11 mouse cellular contexts compared by ENCODE assay signal in genomic region chr1:170924485-170924884, GRCm38 (mm10). TPM values are rescaled to one million over a fixed set of nuclear protein-coding genes. Genes with fewer than 3 reads are reported as not detected.
A peak's percentile ranks its signal among the peaks of the same experiment; 100 is the strongest.
DNase-seq lines count a peak whose midpoint lies in the region; ATAC-seq and TF ChIP-seq lines count a peak whose summit lies in the region.
"Had no signal": no experiment of that assay in that cellular context is flagged by ENCODE, and none has a peak within 500 bp of the region (broad histone marks: within the 10 kb centered on the region; RNA-seq: fewer than 3 reads in every experiment).

No protein-coding gene starts in this region.

- no peak overlapping the region for H3K4me2 ChIP-seq in forebrain, postnatal 0 days (ENCODE audit: low read depth)
- H3K4me2 ChIP-seq in midbrain, postnatal 0 days (ENCODE audit: low read depth, low read length, poor library complexity, severe bottlenecking), result no peak overlapping the region
- H3K4me2 ChIP-seq: hindbrain, embryonic 15.5 days; lung, embryonic 15.5 days had no signal

- no peaks in the 10 kb centered on the region for H3K4me1 ChIP-seq in forebrain, postnatal 0 days (ENCODE audit: insufficient read depth)
- no peaks in the 10 kb centered on the region for H3K4me1 ChIP-seq in midbrain, postnatal 0 days (ENCODE audit: insufficient read depth, low read length)
- H3K4me1 ChIP-seq: hindbrain, embryonic 15.5 days; lung, embryonic 15.5 days had no signal

- no peaks in the 10 kb centered on the region for H3K79me2 ChIP-seq in macrophage (ENCODE audit: inconsistent target)

- DNase-seq in heart, adult 11 months, result peak; percentile 96
- no peak for DNase-seq in heart, postnatal 14 days
- peak; percentile 67 to 73 for DNase-seq in B cell, adult 2 months
- DNase-seq in forebrain, postnatal 0 days, result no peak
- DNase-seq in urinary bladder, adult 2 months (ENCODE audit: low spot score), result no peak
- no peak for DNase-seq in midbrain, postnatal 0 days (ENCODE audit: low spot score)

- no peaks in the 10 kb centered on the region for H3K9me3 ChIP-seq in forebrain, postnatal 0 days (ENCODE audit: low read length)
- H3K9me3 ChIP-seq in midbrain, postnatal 0 days (ENCODE audit: low read length), result no peaks in the 10 kb centered on the region
- H3K9me3 ChIP-seq: hindbrain, embryonic 15.5 days; lung, embryonic 15.5 days had no signal

- no peak for TF ChIP-seq CTCF in forebrain, postnatal 0 days (IDR thresholded peaks at IDR 0.05; ENCODE audit: low read depth)
- TF ChIP-seq CTCF in midbrain, postnatal 0 days (IDR thresholded peaks at IDR 0.05), result no peak

- no peak overlapping the region for H3K9ac ChIP-seq in forebrain, postnatal 0 days
- H3K9ac ChIP-seq in midbrain, postnatal 0 days (replicated peaks; ENCODE audit: low read length, poor library complexity, severe bottlenecking), result no peak overlapping the region
- H3K9ac ChIP-seq: hindbrain, embryonic 15.5 days; lung, embryonic 15.5 days had no signal

- no peaks in the 10 kb centered on the region for H3K27me3 ChIP-seq in forebrain, postnatal 0 days (ENCODE audit: insufficient read depth, low read length)
- no peaks in the 10 kb centered on the region for H3K27me3 ChIP-seq in midbrain, postnatal 0 days (ENCODE audit: insufficient read depth, low read length)
- H3K27me3 ChIP-seq: hindbrain, embryonic 15.5 days; lung, embryonic 15.5 days had no signal

- H3K4me3 ChIP-seq in macrophage (ENCODE audit: inconsistent target), result 0 out of 2 replicates have a peak overlapping the region, but pooled peaks have one; percentile 2
- H3K4me3 ChIP-seq in forebrain, postnatal 0 days (ENCODE audit: low read depth, low read length), result no peak overlapping the region
- no peak overlapping the region for H3K4me3 ChIP-seq in midbrain, postnatal 0 days (ENCODE audit: low read depth, low read length)
- H3K4me3 ChIP-seq: hindbrain, embryonic 15.5 days; lung, embryonic 15.5 days had no signal

- intact Hi-C loops in heart, postnatal 14 days (cut with DNase I), result no loop called here

- ATAC-seq in erythroid progenitor cell, adult 5-6 weeks (replicated peaks; ENCODE audit: low FRiP score, poor library complexity, severe bottlenecking), result 0 out of 2 replicates have a peak, but pooled peaks have one; percentile 25
- no peak for ATAC-seq in forebrain, postnatal 0 days
- no peak for ATAC-seq in midbrain, postnatal 0 days (ENCODE audit: low FRiP score)

- H3K36me3 ChIP-seq in macrophage (ENCODE audit: inconsistent target), result no peaks in the 10 kb centered on the region
- no peaks in the 10 kb centered on the region for H3K36me3 ChIP-seq in forebrain, postnatal 0 days (ENCODE audit: insufficient read depth)
- H3K36me3 ChIP-seq in midbrain, postnatal 0 days (ENCODE audit: insufficient read depth, low read length), result no peaks in the 10 kb centered on the region
- H3K36me3 ChIP-seq: hindbrain, embryonic 15.5 days; lung, embryonic 15.5 days had no signal

- WGBS in macrophage (ENCODE audit: missing documents), result 16% methylated on average over 6 of the region's 6 CpGs
- WGBS in forebrain, postnatal 0 days, result 87% methylated on average over 6 of the region's 6 CpGs
- 81% methylated on average over 6 of the region's 6 CpGs for WGBS in midbrain, postnatal 0 days

- H3K27ac ChIP-seq in macrophage, result peak overlapping the region; percentile 17; the same call in 1 of the 2 replicates
- H3K27ac ChIP-seq in forebrain, postnatal 0 days (ENCODE audit: low read depth, low read length), result no peak overlapping the region
- no peak overlapping the region for H3K27ac ChIP-seq in midbrain, postnatal 0 days (ENCODE audit: low read depth, low read length)
- H3K27ac ChIP-seq: hindbrain, embryonic 15.5 days; lung, embryonic 15.5 days had no signal

RNA-seq across cellular contexts. Expression of gene Fcrla, which starts 2.9 kb away (rescaled TPM):
- under 1 TPM; 0.84 to 1.00 TPM for total RNA-seq in heart, postnatal 14 days (2021)
- 51.9 and 53.7 TPM in 2 replicates for total RNA-seq in erythroid progenitor cell, adult 5-6 weeks (2015; ENCODE audit: low replicate concordance)
- total RNA-seq in erythroid progenitor cell, adult 5-6 weeks (2017; ENCODE audit: low replicate concordance), result 27.0 and 28.4 TPM in 2 replicates
- total RNA-seq in macrophage (2018; cell fraction: chromatin; rRNA removed), result 1 to 10 TPM in 5 of 26 experiments, under 1 TPM in 4, not detected in 17; 0.58 to 2.7 (median 1.1) TPM
- total RNA-seq in macrophage (2018; cell fraction: cytosol; rRNA removed), result 1 to 10 TPM in 2 of 26 experiments, under 1 TPM in 17, not detected in 7; 0.11 to 1.1 (median 0.52) TPM
- 1 to 10 TPM in 6 of 26 experiments, under 1 TPM in 7, not detected in 13; 0.46 to 4.4 (median 1.00) TPM for total RNA-seq in macrophage (2018; cell fraction: nucleus; rRNA removed)
- 0.26 to 0.79 TPM (median 0.56 TPM) in 3 replicates for polyA plus RNA-seq in macrophage (2018)
- not detected in 2 replicates for total RNA-seq in forebrain, postnatal 0 days (2014; rRNA removed)
- polyA plus RNA-seq in forebrain, postnatal 0 days (2015; fragmentation: Nextera tagmentation; extraction: Ambion mirVana), result 0.11 TPM in 1 of 2 replicates, not detected in the other
- polyA plus RNA-seq in urinary bladder, adult 2 months (2012; rRNA removed), result 0.50 and 0.78 TPM in 2 replicates
- total RNA-seq in midbrain, postnatal 0 days (2014; rRNA removed), result not detected in 2 replicates
- polyA plus RNA-seq in midbrain, postnatal 0 days (2015; fragmentation: Nextera tagmentation; extraction: Ambion mirVana), result not detected in 2 replicates
- polyA plus RNA-seq: hindbrain, embryonic 15.5 days had no signal

RNA-seq across cellular contexts. Expression of gene Fcrlb, which starts 11.7 kb away (rescaled TPM):
- total RNA-seq in heart, postnatal 14 days (2021), result not detected
- total RNA-seq in erythroid progenitor cell, adult 5-6 weeks (2015; ENCODE audit: low replicate concordance), result not detected in 2 replicates
- total RNA-seq in erythroid progenitor cell, adult 5-6 weeks (2017; ENCODE audit: low replicate concordance), result not detected in 2 replicates
- total RNA-seq in macrophage (2018; cell fraction: chromatin; rRNA removed), result 1 to 10 TPM in 2 of 26 experiments, under 1 TPM in 1, not detected in 23; 0.49 to 6.0 (median 1.0) TPM
- total RNA-seq in macrophage (2018; cell fraction: cytosol; rRNA removed), result under 1 TPM in 19 of 26 experiments, not detected in 7; 0.11 to 0.67 (median 0.24) TPM
- total RNA-seq in macrophage (2018; cell fraction: nucleus; rRNA removed), result 1 to 10 TPM in 5 of 26 experiments, under 1 TPM in 7, not detected in 14; 0.43 to 5.2 (median 0.76) TPM
- polyA plus RNA-seq in macrophage (2018), result 0.47 to 0.68 TPM in 2 of 3 replicates, not detected in the other
- total RNA-seq in forebrain, postnatal 0 days (2014; rRNA removed), result not detected in 2 replicates
- 0.40 and 1.1 TPM in 2 replicates for polyA plus RNA-seq in forebrain, postnatal 0 days (2015; fragmentation: Nextera tagmentation; extraction: Ambion mirVana)
- 0.07 and 0.23 TPM in 2 replicates for polyA plus RNA-seq in urinary bladder, adult 2 months (2012; rRNA removed)
- 1.7 and 2.2 TPM in 2 replicates for total RNA-seq in midbrain, postnatal 0 days (2014; rRNA removed)
- 1.3 and 1.8 TPM in 2 replicates for polyA plus RNA-seq in midbrain, postnatal 0 days (2015; fragmentation: Nextera tagmentation; extraction: Ambion mirVana)
- polyA plus RNA-seq: lung, embryonic 15.5 days; stomach, embryonic 16.5 days had no signal

RNA-seq across cellular contexts. Expression of gene Dusp12, which starts 39.1 kb away (rescaled TPM):
- total RNA-seq in heart, postnatal 14 days (2021), result 1 to 10 TPM; 7.4 TPM
- total RNA-seq in erythroid progenitor cell, adult 5-6 weeks (2015; ENCODE audit: low replicate concordance), result 2.2 and 5.4 TPM in 2 replicates
- total RNA-seq in erythroid progenitor cell, adult 5-6 weeks (2017; ENCODE audit: low replicate concordance), result not detected in 2 replicates
- total RNA-seq in macrophage (2018; cell fraction: chromatin; rRNA removed), result 10 to 100 TPM in 17 of 26 experiments, 1 to 10 TPM in 9; 3.0 to 37.0 (median 17.2) TPM
- total RNA-seq in macrophage (2018; cell fraction: cytosol; rRNA removed), result 10 to 100 TPM in 17 of 26 experiments, 1 to 10 TPM in 9; 6.9 to 18.6 (median 12.3) TPM
- total RNA-seq in macrophage (2018; cell fraction: nucleus; rRNA removed), result 10 to 100 TPM in 12 of 26 experiments, 1 to 10 TPM in 14; 3.2 to 29.1 (median 9.8) TPM
- 9.6 to 14.7 TPM (median 12.1 TPM) in 3 replicates for polyA plus RNA-seq in macrophage (2018)
- 41.0 and 44.2 TPM in 2 replicates for total RNA-seq in forebrain, postnatal 0 days (2014; rRNA removed)
- polyA plus RNA-seq in forebrain, postnatal 0 days (2015; fragmentation: Nextera tagmentation; extraction: Ambion mirVana), result 37.4 and 39.2 TPM in 2 replicates
- 25.4 and 29.1 TPM in 2 replicates for polyA plus RNA-seq in urinary bladder, adult 2 months (2012; rRNA removed)
- total RNA-seq in midbrain, postnatal 0 days (2014; rRNA removed), result 43.3 and 44.1 TPM in 2 replicates
- 38.0 and 39.6 TPM in 2 replicates for polyA plus RNA-seq in midbrain, postnatal 0 days (2015; fragmentation: Nextera tagmentation; extraction: Ambion mirVana)

RNA-seq across cellular contexts. Expression of gene Gm26620, which starts 39.6 kb away (rescaled TPM):
- under 1 TPM; 0.48 to 0.56 TPM for total RNA-seq in heart, postnatal 14 days (2021)
- not detected in 2 replicates for total RNA-seq in erythroid progenitor cell, adult 5-6 weeks (2015; ENCODE audit: low replicate concordance)
- total RNA-seq in erythroid progenitor cell, adult 5-6 weeks (2017; ENCODE audit: low replicate concordance), result not detected in 2 replicates
- 1 to 10 TPM in 9 of 26 experiments, not detected in 17; 1.3 to 2.3 (median 1.5) TPM for total RNA-seq in macrophage (2018; cell fraction: chromatin; rRNA removed)
- total RNA-seq in macrophage (2018; cell fraction: cytosol; rRNA removed), result 1 to 10 TPM in 2 of 26 experiments, under 1 TPM in 24; 0.21 to 1.2 (median 0.51) TPM
- 1 to 10 TPM in 7 of 26 experiments, under 1 TPM in 7, not detected in 12; 0.59 to 2.0 (median 1.1) TPM for total RNA-seq in macrophage (2018; cell fraction: nucleus; rRNA removed)
- 0.43 to 0.62 TPM (median 0.55 TPM) in 3 replicates for polyA plus RNA-seq in macrophage (2018)
- total RNA-seq in forebrain, postnatal 0 days (2014; rRNA removed), result 2.4 TPM in 1 of 2 replicates, not detected in the other
- 0.43 and 0.48 TPM in 2 replicates for polyA plus RNA-seq in forebrain, postnatal 0 days (2015; fragmentation: Nextera tagmentation; extraction: Ambion mirVana)
- 0.81 and 1.0 TPM in 2 replicates for polyA plus RNA-seq in urinary bladder, adult 2 months (2012; rRNA removed)
- 1.6 and 1.9 TPM in 2 replicates for total RNA-seq in midbrain, postnatal 0 days (2014; rRNA removed)
- 0.77 and 1.2 TPM in 2 replicates for polyA plus RNA-seq in midbrain, postnatal 0 days (2015; fragmentation: Nextera tagmentation; extraction: Ambion mirVana)

RNA-seq across cellular contexts. Expression of gene Fcgr2b, which starts 51.9 kb away (rescaled TPM):
- total RNA-seq in heart, postnatal 14 days (2021), result 1 to 10 TPM; 5.2 to 6.0 TPM
- 29.2 and 34.8 TPM in 2 replicates for total RNA-seq in erythroid progenitor cell, adult 5-6 weeks (2015; ENCODE audit: low replicate concordance)
- 5.0 and 32.1 TPM in 2 replicates for total RNA-seq in erythroid progenitor cell, adult 5-6 weeks (2017; ENCODE audit: low replicate concordance)
- 1,000 to 10,000 TPM in 14 of 26 experiments, 100 to 1,000 TPM in 12; 552 to 2,008 (median 1,011) TPM for total RNA-seq in macrophage (2018; cell fraction: chromatin; rRNA removed)
- total RNA-seq in macrophage (2018; cell fraction: cytosol; rRNA removed), result 100 to 1,000 TPM; 224 to 730 (median 474) TPM
- 1,000 to 10,000 TPM in 21 of 26 experiments, 100 to 1,000 TPM in 5; 780 to 1,818 (median 1,207) TPM for total RNA-seq in macrophage (2018; cell fraction: nucleus; rRNA removed)
- 372 to 843 TPM (median 791 TPM) in 3 replicates for polyA plus RNA-seq in macrophage (2018)
- total RNA-seq in forebrain, postnatal 0 days (2014; rRNA removed), result 2.2 and 2.3 TPM in 2 replicates
- 3.8 and 3.9 TPM in 2 replicates for polyA plus RNA-seq in forebrain, postnatal 0 days (2015; fragmentation: Nextera tagmentation; extraction: Ambion mirVana)
- polyA plus RNA-seq in urinary bladder, adult 2 months (2012; rRNA removed), result 28.5 and 36.1 TPM in 2 replicates
- total RNA-seq in midbrain, postnatal 0 days (2014; rRNA removed), result 1.8 and 6.6 TPM in 2 replicates
- 2.1 and 3.6 TPM in 2 replicates for polyA plus RNA-seq in midbrain, postnatal 0 days (2015; fragmentation: Nextera tagmentation; extraction: Ambion mirVana)

Comparison
In these comparisons a context has a peak if more than half of its experiments do, and no peak if none do; other contexts are left out.
1. DNase-seq: peak in heart, adult 11 months (single experiment) and B cell, adult 2 months (2 of 2); none in heart, postnatal 14 days (0 of 2), forebrain, postnatal 0 days (single experiment), urinary bladder, adult 2 months (single experiment) and midbrain, postnatal 0 days (single experiment).
2. RNA of gene Fcrla, which starts 2.9 kb away (total RNA-seq): 27.0 to 53.7 TPM in erythroid progenitor cell, adult 5-6 weeks; 0.84 to 1.00 TPM in heart, postnatal 14 days, not detected in forebrain, postnatal 0 days and not detected in midbrain, postnatal 0 days; every median in the first group is over 10 times any median in the second.